Mouse (Mus musculus) liver, embryonic 13.5 days (tissue): ENCODE measurements around the gene 1700019N19Rik. TPM values are rescaled to one million over a fixed set of nuclear protein-coding genes. Genes with fewer than 3 reads are reported as not detected.

Experiments used
- ATAC-seq: fragments of 200-750 bp; cut with Nextera tagmentation; 2 replicates; pipeline ENCODE4 v1.8.0; 2017; ENCODE audit warnings: low read depth, mild to moderate bottlenecking, moderate number of reproducible peaks, moderate library complexity
- DNase-seq: peaks from one replicate; pipeline ENCODE4 v3.0.0; 2022
- H3K27ac ChIP-seq: fragments of 300-500 bp; sonication (generic); 2 replicates; pipeline ENCODE4 v1.5.1; 2015; ENCODE audit warnings: moderate library complexity, mild to moderate bottlenecking, inconsistent platforms
- H3K27me3 ChIP-seq: fragments of 300-500 bp; sonication (generic); 2 replicates; pipeline ENCODE4 v1.6.1; 2015; ENCODE audit warnings: mild to moderate bottlenecking, inconsistent platforms
- H3K36me3 ChIP-seq: fragments of 300-500 bp; sonication (generic); 2 replicates; pipeline ENCODE4 v1.6.1; 2015; ENCODE audit warnings: mild to moderate bottlenecking, inconsistent platforms
- H3K4me1 ChIP-seq: fragments of 300-500 bp; sonication (generic); replicated peaks from 2 replicates; pipeline ENCODE4 v1.6.1; 2015; ENCODE audit warnings: inconsistent platforms
- H3K4me2 ChIP-seq: fragments of 300-500 bp; sonication (generic); 2 replicates; pipeline ENCODE4 v1.6.1; 2015; ENCODE audit warnings: inconsistent platforms, mild to moderate bottlenecking, moderate library complexity
- H3K4me3 ChIP-seq: fragments of 300-500 bp; sonication (generic); replicated peaks from 2 replicates; pipeline ENCODE4 v1.5.1; 2015; ENCODE audit warnings: mild to moderate bottlenecking, inconsistent platforms
- H3K9ac ChIP-seq: fragments of 300-500 bp; sonication (generic); 2 replicates; pipeline ENCODE4 v1.6.1; 2015; ENCODE audit warnings: mild to moderate bottlenecking, inconsistent platforms
- H3K9me3 ChIP-seq: fragments of 300-500 bp; sonication (generic); replicated peaks from 2 replicates; pipeline ENCODE4 v1.6.1; 2016; ENCODE audit warnings: inconsistent platforms
- WGBS: fragments of 180-500 bp; shearing (Covaris S2); methylation state at CpG from one replicate; pipeline ENCODE4 v1.1.7; 2015; ENCODE audit not compliant: insufficient replicate concordance; 5-methylcytosine and 5-hydroxymethylcytosine counted together
- polyA plus RNA-seq: library from polyadenylated mRNA; unstranded; fragments of >200 nt; fragmentation: Nextera tagmentation; extraction: Ambion mirVana; gene quantifications from 2 replicates; pipeline ENCODE4 v1.2.1, GENCODE M21; 2015

The 1700019N19Rik gene
- 0.12 and 0.17 TPM in 2 replicates for polyA plus RNA-seq

GRCm38 (mm10) chr19:58794284-58794683 lies at the start of gene 1700019N19Rik:
TSS of gene 1700019N19Rik (minus strand) at chr19:58794461.
- no peaks in the 10 kb centered on the region for H3K36me3 ChIP-seq
- H3K9me3 ChIP-seq: no peaks in the 10 kb centered on the region
- H3K4me2 ChIP-seq: no peak within 1 kb of the TSS
- H3K27me3 ChIP-seq: no peaks in the 10 kb centered on the region
- WGBS: 49% methylated on average over 10 of the region's 10 CpGs
- ATAC-seq (no peak), DNase-seq (no peak)
- H3K4me3 ChIP-seq: no peak within 1 kb of the TSS
- H3K4me1 ChIP-seq: no peaks in the 10 kb centered on the region
- no peak within 1 kb of the TSS for H3K27ac ChIP-seq
- H3K9ac ChIP-seq: no peak within 1 kb of the TSS

- H3K27me3 ChIP-seq: no peaks in the 10 kb centered on the region
- no peak overlapping the region for H3K4me3 ChIP-seq
- no peak for ATAC-seq
- H3K4me1 ChIP-seq: no peaks in the 10 kb centered on the region
- H3K4me2 ChIP-seq: no peak overlapping the region
- no peak overlapping the region for H3K9ac ChIP-seq
- DNase-seq: no peak
- no peaks in the 10 kb centered on the region for H3K36me3 ChIP-seq
- H3K9me3 ChIP-seq: no peaks in the 10 kb centered on the region
- 70% methylated on average over 3 of the region's 3 CpGs for WGBS
- no peak overlapping the region for H3K27ac ChIP-seq
Observed at GRCm38 (mm10) chr19:58843606-58844005, 49.3 kb upstream of the 1700019N19Rik start.

GRCm38 (mm10) chr19:58840721-58841271 lies 46.5 kb upstream of the 1700019N19Rik start:
- WGBS: 70% methylated on average over 5 of the region's 5 CpGs
- ATAC-seq: no peak
- H3K4me2 ChIP-seq: no peak overlapping the region
- no peaks in the 10 kb centered on the region for H3K36me3 ChIP-seq
- H3K27me3 ChIP-seq: no peaks in the 10 kb centered on the region
- H3K27ac ChIP-seq: no peak overlapping the region
- DNase-seq: no peak
- H3K9me3 ChIP-seq: no peaks in the 10 kb centered on the region
- H3K9ac ChIP-seq: no peak overlapping the region
- H3K4me1 ChIP-seq: no peaks in the 10 kb centered on the region
- H3K4me3 ChIP-seq: no peak overlapping the region

GRCm38 (mm10) chr19:58839806-58840205 lies 45.5 kb upstream of the 1700019N19Rik start:
- Histone ChIP-seq H3K9me3 (no peaks in the 10 kb centered on the region), H3K4me2 (no peak overlapping the region), H3K4me1 (no peaks in the 10 kb centered on the region), H3K27me3 (no peaks in the 10 kb centered on the region), H3K9ac (no peak overlapping the region), H3K36me3 (no peaks in the 10 kb centered on the region), H3K27ac (no peak overlapping the region), H3K4me3 (no peak overlapping the region)
- 61% methylated on average over 4 of the region's 4 CpGs for WGBS
- DNase-seq: no peak
- ATAC-seq: no peak

GRCm38 (mm10) chr19:58839345-58839744 lies 45.1 kb upstream of the 1700019N19Rik start:
- no peaks in the 10 kb centered on the region for H3K36me3 ChIP-seq
- WGBS: 64% methylated on average over 3 of the region's 3 CpGs
- DNase-seq: no peak
- ATAC-seq: no peak
- H3K9ac ChIP-seq: no peak overlapping the region
- H3K4me3 ChIP-seq: no peak overlapping the region
- no peak overlapping the region for H3K4me2 ChIP-seq
- H3K4me1 ChIP-seq: no peaks in the 10 kb centered on the region
- H3K9me3 ChIP-seq: no peaks in the 10 kb centered on the region
- H3K27ac ChIP-seq: no peak overlapping the region
- no peaks in the 10 kb centered on the region for H3K27me3 ChIP-seq

GRCm38 (mm10) chr19:58838706-58839105 lies 44.4 kb upstream of the 1700019N19Rik start:
- no peaks in the 10 kb centered on the region for H3K9me3 ChIP-seq
- no peaks in the 10 kb centered on the region for H3K27me3 ChIP-seq
- ATAC-seq (no peak), DNase-seq (no peak)
- no peak overlapping the region for H3K9ac ChIP-seq
- H3K4me3 ChIP-seq: no peak overlapping the region
- H3K36me3 ChIP-seq: no peaks in the 10 kb centered on the region
- 56% methylated on average over 9 of the region's 9 CpGs for WGBS
- no peak overlapping the region for H3K27ac ChIP-seq
- H3K4me1 ChIP-seq: no peaks in the 10 kb centered on the region
- no peak overlapping the region for H3K4me2 ChIP-seq

- no peak for DNase-seq
- WGBS: 65% methylated on average over 13 of the region's 13 CpGs
- no peak overlapping the region for H3K27ac ChIP-seq
Observed at GRCm38 (mm10) chr19:58833639-58834180, 39.4 kb upstream of the 1700019N19Rik start.

GRCm38 (mm10) chr19:58832988-58833387 lies 38.7 kb upstream of the 1700019N19Rik start:
- no peaks in the 10 kb centered on the region for H3K36me3 ChIP-seq
- no peaks in the 10 kb centered on the region for H3K4me1 ChIP-seq
- WGBS: 48% methylated on average over 2 of the region's 2 CpGs
- DNase-seq: no peak
- no peak overlapping the region for H3K27ac ChIP-seq
- no peaks in the 10 kb centered on the region for H3K27me3 ChIP-seq
- no peak overlapping the region for H3K4me3 ChIP-seq
- no peak overlapping the region for H3K9ac ChIP-seq
- no peaks in the 10 kb centered on the region for H3K9me3 ChIP-seq
- no peak for ATAC-seq
- no peak overlapping the region for H3K4me2 ChIP-seq

More at GRCm38 (mm10) chr19:58833639-58834180, 39.4 kb upstream of the 1700019N19Rik start:
- H3K4me1 ChIP-seq: no peaks in the 10 kb centered on the region
- ATAC-seq: no peak
- no peak overlapping the region for H3K4me2 ChIP-seq
- no peaks in the 10 kb centered on the region for H3K36me3 ChIP-seq
- H3K4me3 ChIP-seq: no peak overlapping the region
- H3K9ac ChIP-seq: no peak overlapping the region
- no peaks in the 10 kb centered on the region for H3K9me3 ChIP-seq
- no peaks in the 10 kb centered on the region for H3K27me3 ChIP-seq

- no peak overlapping the region for H3K27ac ChIP-seq
- 76% methylated on average over 9 of the region's 9 CpGs for WGBS
- no peak overlapping the region for H3K9ac ChIP-seq
- H3K4me2 ChIP-seq: no peak overlapping the region
- ATAC-seq (no peak), DNase-seq (no peak)
- no peak overlapping the region for H3K4me3 ChIP-seq
- H3K4me1 ChIP-seq: no peaks in the 10 kb centered on the region
- no peaks in the 10 kb centered on the region for H3K9me3 ChIP-seq
- H3K36me3 ChIP-seq: no peaks in the 10 kb centered on the region
- no peaks in the 10 kb centered on the region for H3K27me3 ChIP-seq
Observed at GRCm38 (mm10) chr19:58831280-58831922, 37.1 kb upstream of the 1700019N19Rik start.

- no peak overlapping the region for H3K9ac ChIP-seq
- DNase-seq (no peak), ATAC-seq (no peak)
- no peaks in the 10 kb centered on the region for H3K27me3 ChIP-seq
- H3K4me3 ChIP-seq: no peak overlapping the region
- no peaks in the 10 kb centered on the region for H3K4me1 ChIP-seq
- H3K27ac ChIP-seq: no peak overlapping the region
- no peaks in the 10 kb centered on the region for H3K36me3 ChIP-seq
- H3K4me2 ChIP-seq: no peak overlapping the region
- H3K9me3 ChIP-seq: no peaks in the 10 kb centered on the region
- WGBS: 74% methylated on average over 7 of the region's 7 CpGs
Observed at GRCm38 (mm10) chr19:58830182-58830581, 35.9 kb upstream of the 1700019N19Rik start.

GRCm38 (mm10) chr19:58829575-58829974 lies 35.3 kb upstream of the 1700019N19Rik start:
- Histone ChIP-seq H3K27ac (no peak overlapping the region), H3K36me3 (no peaks in the 10 kb centered on the region), H3K4me1 (no peaks in the 10 kb centered on the region), H3K4me2 (no peak overlapping the region), H3K9me3 (no peaks in the 10 kb centered on the region), H3K4me3 (no peak overlapping the region), H3K9ac (no peak overlapping the region), H3K27me3 (no peaks in the 10 kb centered on the region)
- DNase-seq (no peak), ATAC-seq (no peak)
- WGBS: 66% methylated on average over 5 of the region's 5 CpGs

GRCm38 (mm10) chr19:58827656-58828055 lies 33.4 kb upstream of the 1700019N19Rik start:
- no peaks in the 10 kb centered on the region for H3K4me1 ChIP-seq
- no peak overlapping the region for H3K27ac ChIP-seq
- no peaks in the 10 kb centered on the region for H3K36me3 ChIP-seq
- ATAC-seq (no peak), DNase-seq (no peak)
- no peaks in the 10 kb centered on the region for H3K9me3 ChIP-seq
- no peak overlapping the region for H3K9ac ChIP-seq
- no peak overlapping the region for H3K4me3 ChIP-seq
- no peaks in the 10 kb centered on the region for H3K27me3 ChIP-seq
- WGBS: 51% methylated on average over 7 of the region's 7 CpGs
- no peak overlapping the region for H3K4me2 ChIP-seq
